Mouse (Mus musculus) testis, adult 2 months (tissue): ENCODE data around the gene Vti1a.

Source experiments
- CTCF ChIP-seq: fragments of 200-500 bp; IDR thresholded peaks from 2 replicates; pipeline ENCODE4 v1.5.1; 2012; ENCODE audit warnings: low read depth, mild to moderate bottlenecking, inconsistent platforms, low read length, moderate library complexity; ENCODE audit not compliant: control insufficient read depth, insufficient read depth, insufficient replicate concordance
- POLR2A ChIP-seq: fragments of 200-500 bp; IDR thresholded peaks from 2 replicates; pipeline ENCODE4 v1.6.1; 2012; ENCODE audit warnings: low read depth, mild to moderate bottlenecking, inconsistent platforms, low read length, moderate library complexity; ENCODE audit not compliant: control insufficient read depth

DNA sequence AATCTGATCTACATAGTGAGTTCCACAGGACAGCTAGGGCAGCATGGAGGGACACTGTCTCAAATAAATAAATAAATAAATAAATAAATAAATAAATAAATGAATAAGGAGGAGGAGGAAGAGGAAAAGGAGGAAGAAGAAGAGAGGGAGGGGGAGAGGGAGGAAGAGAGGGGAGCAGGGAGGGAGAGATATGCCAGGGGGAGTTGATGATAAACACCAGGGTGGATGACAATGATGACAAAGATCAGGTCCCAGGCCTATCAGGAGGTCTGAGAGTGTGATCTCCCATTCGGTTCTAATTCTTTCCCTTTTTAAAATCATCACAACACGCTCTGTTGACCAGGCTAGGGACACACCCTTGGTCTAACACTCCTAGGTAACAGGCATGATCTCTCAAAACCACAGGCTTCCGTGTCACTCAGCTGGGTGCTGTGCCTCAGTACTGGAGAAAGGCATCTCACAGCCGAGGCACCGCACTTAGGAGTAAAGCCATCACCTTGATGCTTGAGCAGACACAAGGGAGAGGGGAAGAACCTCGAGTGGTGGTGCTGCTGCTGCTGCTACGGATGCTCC is 336.7 kb downstream of the Vti1a start:
- TF ChIP-seq CTCF (no peak), POLR2A (no peak)
